Mouse (Mus musculus) heart, postnatal 0 days (tissue): ENCODE measurements around the gene Sytl2. TPM values are rescaled to one million over a fixed set of nuclear protein-coding genes. Genes with fewer than 3 reads are reported as not detected.

Experiments used
- ATAC-seq: fragments of 200-750 bp; cut with Nextera tagmentation; 2 replicates; pipeline ENCODE4 v1.8.0; 2017; ENCODE audit warnings: low read depth, moderate number of reproducible peaks, moderate library complexity; ENCODE audit not compliant: insufficient read depth
- DNase-seq: peaks from one replicate; pipeline ENCODE4 v3.0.0-alpha.2; 2016; ENCODE audit warnings: low spot score
- H3K27ac ChIP-seq: fragments of 300-500 bp; sonication (generic); 2 replicates; pipeline ENCODE4 v1.5.1; 2014; ENCODE audit warnings: low read depth, mild to moderate bottlenecking
- H3K27me3 ChIP-seq: fragments of 300-500 bp; sonication (generic); 2 replicates; pipeline ENCODE4 v1.6.1; 2014; ENCODE audit warnings: low read length, mixed read lengths; ENCODE audit not compliant: control insufficient read depth, insufficient read depth
- H3K36me3 ChIP-seq: fragments of 300-500 bp; sonication (generic); replicated peaks from 2 replicates; pipeline ENCODE4 v1.6.1; 2014; ENCODE audit warnings: low read length, mixed read lengths; ENCODE audit not compliant: control insufficient read depth, insufficient read depth
- H3K4me1 ChIP-seq: fragments of 300-500 bp; sonication (generic); 2 replicates; pipeline ENCODE4 v1.6.1; 2014; ENCODE audit warnings: antibody characterized with exemption; ENCODE audit not compliant: control insufficient read depth, insufficient read depth
- H3K4me2 ChIP-seq: fragments of 300-500 bp; sonication (generic); 2 replicates; pipeline ENCODE4 v1.6.1; 2014; ENCODE audit warnings: low read depth, mild to moderate bottlenecking, low read length, moderate library complexity
- H3K4me3 ChIP-seq: fragments of 300-500 bp; sonication (generic); 2 replicates; pipeline ENCODE4 v1.5.1; 2014; ENCODE audit warnings: low read depth, low read length
- H3K9ac ChIP-seq: fragments of 300-500 bp; sonication (generic); replicated peaks from 2 replicates; pipeline ENCODE4 v1.6.1; 2014; ENCODE audit warnings: low read depth, low read length, mixed read lengths
- H3K9me3 ChIP-seq: fragments of 300-500 bp; sonication (generic); replicated peaks from 2 replicates; pipeline ENCODE4 v1.6.1; 2016; ENCODE audit warnings: low read length; ENCODE audit not compliant: control insufficient read depth
- CTCF ChIP-seq: IDR thresholded peaks from 2 replicates; pipeline ENCODE4 v1.5.1; 2016; ENCODE audit warnings: antibody characterized with exemption, control low read depth, low read depth
- EP300 ChIP-seq: IDR thresholded peaks from 2 replicates; pipeline ENCODE4 v1.6.1; 2016; ENCODE audit warnings: antibody characterized with exemption, low read depth
- WGBS: fragments of 180-500 bp; shearing (Covaris S2); extraction: QIAGEN DNeasy Blood & Tissue Kit; methylation state at CpG from one replicate; pipeline ENCODE4 v1.1.7; 2014; 5-methylcytosine and 5-hydroxymethylcytosine counted together
- polyA plus RNA-seq: library from polyadenylated mRNA; unstranded; fragments of >200 nt; fragmentation: Nextera tagmentation; extraction: Ambion mirVana; gene quantifications from 2 replicates; pipeline ENCODE4 v1.2.1, GENCODE M21; 2015
- total RNA-seq: library from RNA; depleted of rRNA; stranded (reverse); fragments of >200 nt; gene quantifications from 2 replicates; pipeline ENCODE4 v1.2.3, GENCODE M21; 2014; ENCODE audit warnings: low replicate concordance

Sytl2 gene
- total and polyA plus RNA-seq, 2 experiments from 2014 or later, result 7.0 to 8.7 TPM

DNA sequence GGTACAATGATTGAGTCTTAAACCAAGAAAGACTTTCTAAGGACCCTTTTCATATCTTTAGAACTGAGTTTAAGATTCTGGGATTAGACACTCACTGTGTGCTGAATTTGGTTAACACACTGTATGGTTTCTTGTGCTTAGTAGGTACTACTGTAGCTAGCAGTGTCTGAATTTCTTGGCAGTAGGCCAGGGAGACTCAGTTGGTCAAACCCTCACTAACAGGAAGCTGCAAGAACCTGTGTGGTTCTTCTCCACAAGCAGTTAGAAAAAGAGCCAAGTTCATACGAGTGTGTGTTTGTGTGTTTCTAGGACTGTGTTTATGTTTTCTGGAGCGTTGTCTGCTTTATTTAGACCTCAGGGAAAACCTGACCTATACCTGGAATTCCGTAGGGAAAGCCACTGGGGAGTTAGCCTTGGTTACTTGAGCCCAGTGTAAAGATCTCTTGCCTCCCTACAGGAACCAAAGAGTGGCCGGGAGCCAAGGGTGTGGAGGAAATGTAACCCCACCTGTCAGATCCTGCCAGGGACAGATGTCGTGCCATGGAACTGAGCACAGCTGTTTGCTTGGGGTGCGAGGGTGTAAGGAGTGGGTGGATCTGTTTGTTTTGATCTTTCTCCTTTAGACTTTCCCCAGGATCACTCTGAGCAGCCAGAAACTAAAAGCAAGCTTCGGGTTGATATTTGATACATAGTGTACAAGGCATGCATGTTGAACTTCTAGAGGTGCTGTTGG, 10.3 kb downstream of the Sytl2 start:
- ATAC-seq, result no peak
- Histone ChIP-seq H3K27me3 (no peaks in the 10 kb centered on the region), H3K36me3 (no peaks in the 10 kb centered on the region), H3K9me3 (no peaks in the 10 kb centered on the region), H3K27ac (no peak overlapping the region), H3K9ac (no peak overlapping the region), H3K4me3 (no peak overlapping the region), H3K4me1 (no peaks in the 10 kb centered on the region), H3K4me2 (no peak overlapping the region)
- 52% methylated on average over 7 of the region's 7 CpGs for WGBS
- TF ChIP-seq CTCF (no peak), EP300 (no peak)
- DNase-seq, result no peak

DNA sequence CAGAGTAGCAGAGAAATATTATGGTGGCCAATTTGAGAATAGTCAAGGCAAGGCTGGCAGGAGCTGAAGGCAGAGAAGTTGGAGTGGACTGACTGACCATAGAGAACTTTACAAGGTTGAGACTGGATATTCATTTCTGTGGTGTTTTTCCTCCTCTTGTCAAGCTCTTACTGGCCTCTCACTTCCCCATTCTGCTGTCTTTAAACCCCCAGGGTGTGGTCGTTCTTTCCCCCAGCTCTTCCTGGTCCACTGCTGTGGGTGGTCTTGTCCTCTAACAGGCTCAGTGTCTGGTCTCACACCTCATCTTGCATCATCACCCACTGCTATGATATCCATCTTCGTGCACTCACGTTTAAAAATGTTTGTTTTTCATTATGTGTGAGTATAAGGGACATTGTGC, 11.4 kb downstream of the Sytl2 start:
- H3K4me1 ChIP-seq, result no peaks in the 10 kb centered on the region
- WGBS, result 53% methylated on average over 3 of the region's 3 CpGs
- ATAC-seq, result no peak

DNA sequence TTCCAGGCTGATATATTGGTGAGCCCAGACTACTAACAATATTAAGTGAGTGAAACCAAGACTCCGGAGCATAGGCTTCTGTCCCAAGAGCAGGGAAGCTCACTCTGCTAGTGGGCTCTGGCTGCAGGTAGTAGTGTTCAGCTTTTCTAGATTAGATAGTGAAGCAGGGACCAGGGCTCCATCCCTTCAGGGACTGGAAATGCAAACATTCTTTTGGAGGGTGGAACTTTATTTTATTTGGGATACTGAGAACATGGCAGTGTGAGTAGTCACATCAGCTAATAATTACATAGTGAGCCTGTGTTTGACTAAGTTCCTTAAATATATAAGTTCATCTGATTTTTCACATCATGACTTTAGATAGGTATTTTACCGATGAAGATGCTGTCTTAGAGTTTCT, 14.8 kb downstream of the Sytl2 start:
- Histone ChIP-seq H3K9me3 (no peaks in the 10 kb centered on the region), H3K27me3 (no peaks in the 10 kb centered on the region), H3K27ac (no peak overlapping the region), H3K4me3 (no peak overlapping the region), H3K36me3 (no peaks in the 10 kb centered on the region), H3K9ac (no peak overlapping the region), H3K4me1 (no peaks in the 10 kb centered on the region), H3K4me2 (no peak overlapping the region)
- TF ChIP-seq CTCF, result no peak
- TF ChIP-seq EP300, result no peak
- no peak for ATAC-seq
- DNase-seq, result no peak
- 84% methylated on average over 2 of the region's 2 CpGs for WGBS

More for the DNA sequence above, 11.4 kb downstream of the Sytl2 start:
- H3K4me2 ChIP-seq, result no peak overlapping the region
- H3K36me3 ChIP-seq, result no peaks in the 10 kb centered on the region
- H3K4me3 ChIP-seq, result no peak overlapping the region
- H3K27me3 ChIP-seq, result no peaks in the 10 kb centered on the region
- DNase-seq, result no peak
- H3K27ac ChIP-seq, result no peak overlapping the region
- H3K9me3 ChIP-seq, result no peaks in the 10 kb centered on the region
- no peak overlapping the region for H3K9ac ChIP-seq
- TF ChIP-seq CTCF, result no peak
- TF ChIP-seq EP300, result no peak

DNA sequence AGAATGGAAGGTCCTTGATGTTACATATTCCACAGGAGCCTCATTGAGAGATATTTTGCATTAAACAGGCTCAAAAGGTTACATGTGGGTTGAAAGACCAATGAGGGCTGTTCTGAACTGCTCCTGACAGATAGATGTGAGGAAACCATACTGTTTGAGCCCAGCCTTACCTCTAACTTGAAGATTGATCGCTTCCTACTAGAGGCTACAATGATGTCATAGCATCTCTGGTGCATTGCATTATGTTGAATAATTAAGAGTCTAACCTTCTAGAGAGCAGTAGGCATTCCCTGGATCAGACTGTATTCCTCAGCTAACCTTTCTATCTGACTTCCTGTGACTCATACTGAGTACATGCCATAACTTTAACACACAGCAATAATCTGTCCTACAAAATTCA, 17.4 kb downstream of the Sytl2 start:
- H3K36me3 ChIP-seq, result no peaks in the 10 kb centered on the region
- no peak overlapping the region for H3K27ac ChIP-seq
- H3K4me3 ChIP-seq, result no peak overlapping the region
- H3K4me1 ChIP-seq, result no peaks in the 10 kb centered on the region
- ATAC-seq (no peak), DNase-seq (no peak)
- H3K9me3 ChIP-seq, result no peaks in the 10 kb centered on the region
- H3K27me3 ChIP-seq, result no peaks in the 10 kb centered on the region
- TF ChIP-seq EP300, result no peak
- TF ChIP-seq CTCF, result no peak
- 77% methylated on average over 1 of the region's 1 CpGs for WGBS
- no peak overlapping the region for H3K4me2 ChIP-seq
- H3K9ac ChIP-seq, result no peak overlapping the region

DNA sequence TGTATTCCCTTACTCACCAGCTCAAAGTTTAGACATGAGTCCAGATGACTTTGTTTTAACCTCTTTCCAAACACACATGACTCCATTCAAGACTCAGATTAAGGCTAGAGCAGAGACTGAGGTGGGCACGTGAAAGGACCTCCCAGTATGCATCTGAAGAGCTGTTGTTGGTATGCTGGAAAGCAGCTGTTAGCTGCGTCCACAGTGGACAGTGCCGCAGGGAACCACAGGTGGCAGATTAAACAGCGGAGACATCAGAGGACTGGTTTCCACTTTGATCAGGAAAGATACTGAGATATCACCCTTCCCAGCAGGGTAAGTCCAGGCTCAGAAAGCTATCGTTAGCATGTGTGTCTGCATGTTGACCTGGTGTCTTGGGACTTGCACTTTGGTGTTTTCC, 18.1 kb downstream of the Sytl2 start:
- ATAC-seq, result no peak
- WGBS, result 44% methylated on average over 5 of the region's 5 CpGs
- TF ChIP-seq EP300 (no peak), CTCF (no peak)

DNA sequence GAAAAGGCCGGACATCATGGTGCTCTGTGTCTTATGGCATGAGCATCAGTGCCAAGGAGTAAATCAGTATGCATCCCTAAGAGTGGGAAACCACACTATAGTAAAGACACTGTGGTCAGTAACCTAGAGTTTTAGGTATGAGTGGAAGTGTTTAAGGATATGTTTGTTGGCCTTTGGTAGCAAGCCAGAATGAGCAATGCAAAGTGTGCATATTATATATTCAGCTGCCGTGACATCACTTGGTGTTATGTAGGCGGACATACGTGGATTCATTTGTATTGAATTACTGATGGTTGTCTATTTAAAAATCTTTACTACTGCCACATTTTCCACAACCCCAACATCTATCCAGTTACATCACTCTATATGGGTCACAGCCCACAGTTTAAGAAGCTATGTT, 23.1 kb downstream of the Sytl2 start:
- H3K4me3 ChIP-seq, result no peak overlapping the region
- H3K36me3 ChIP-seq, result no peaks in the 10 kb centered on the region
- H3K9ac ChIP-seq, result no peak overlapping the region
- WGBS, result 80% methylated on average over 4 of the region's 4 CpGs
- TF ChIP-seq EP300 (no peak), CTCF (no peak)
- DNase-seq, result no peak
- no peak overlapping the region for H3K4me2 ChIP-seq
- H3K27me3 ChIP-seq, result no peaks in the 10 kb centered on the region
- H3K27ac ChIP-seq, result no peak overlapping the region
- ATAC-seq, result no peak
- no peaks in the 10 kb centered on the region for H3K9me3 ChIP-seq
- no peaks in the 10 kb centered on the region for H3K4me1 ChIP-seq

More for the DNA sequence above, 18.1 kb downstream of the Sytl2 start:
- no peaks in the 10 kb centered on the region for H3K27me3 ChIP-seq
- no peak overlapping the region for H3K4me2 ChIP-seq
- H3K9me3 ChIP-seq, result no peaks in the 10 kb centered on the region
- H3K9ac ChIP-seq, result no peak overlapping the region
- H3K27ac ChIP-seq, result no peak overlapping the region
- no peaks in the 10 kb centered on the region for H3K4me1 ChIP-seq
- DNase-seq, result no peak
- no peak overlapping the region for H3K4me3 ChIP-seq
- no peaks in the 10 kb centered on the region for H3K36me3 ChIP-seq
